Mouse (Mus musculus): Measurements from ENCODE around the gene Olfr1291-ps1. TPM values are rescaled to one million over a fixed set of nuclear protein-coding genes. Genes with fewer than 3 reads are reported as not detected.

The Olfr1291-ps1 gene
- not detected in 2 replicates for polyA plus RNA-seq (2016; fragmentation: Nextera tagmentation; extraction: Ambion mirVana)

GRCm38 (mm10) chr2:111496880-111497279, at the start of gene Olfr1291-ps1:
Gene Olfr1291-ps1 (plus strand): TSS chr2:111497180.
- Histone ChIP-seq H3K4me1 (no peaks in the 10 kb centered on the region), H3K4me3 (no peak within 1 kb of the TSS), H3K36me3 (replicated peaks) (no peaks in the 10 kb centered on the region), H3K27me3 (replicated peaks; ENCODE audit: low read depth, poor library complexity, severe bottlenecking) (no peaks in the 10 kb centered on the region), H3K9me3 (no peaks in the 10 kb centered on the region), H3K27ac (replicated peaks) (no peak within 1 kb of the TSS)
- no peak for DNase-seq (ENCODE audit: low spot score)
- 90% methylated on average over 3 of the region's 3 CpGs for WGBS

- Histone ChIP-seq H3K27ac (replicated peaks) (no peak within 1 kb of the TSS), H3K4me3 (no peak within 1 kb of the TSS), H3K36me3 (replicated peaks) (no peaks in the 10 kb centered on the region), H3K4me1 (no peaks in the 10 kb centered on the region), H3K27me3 (replicated peaks; ENCODE audit: low read depth, poor library complexity, severe bottlenecking) (no peaks in the 10 kb centered on the region), H3K9me3 (no peaks in the 10 kb centered on the region)
- no peak for DNase-seq (ENCODE audit: low spot score)
- 68% methylated on average over 1 of the region's 1 CpGs for WGBS
These were observed 48.1 kb upstream of the Olfr1291-ps1 start, which contains the start of gene Olfr1287 for GRCm38 (mm10) chr2:111448842-111449241. Gene Olfr1287 (plus strand): TSS chr2:111449142.

GRCm38 (mm10) chr2:111473801-111474200, 23.2 kb upstream of the Olfr1291-ps1 start, which contains the start of gene Olfr1288:
Gene Olfr1288 (plus strand): TSS chr2:111474101.
- H3K36me3 ChIP-seq (replicated peaks), result no peaks in the 10 kb centered on the region
- 97% methylated on average over 1 of the region's 1 CpGs for WGBS
- no peak for DNase-seq (ENCODE audit: low spot score)
- H3K27me3 ChIP-seq (replicated peaks; ENCODE audit: low read depth, poor library complexity, severe bottlenecking), result no peaks in the 10 kb centered on the region
- H3K4me1 ChIP-seq, result no peaks in the 10 kb centered on the region
- no peaks in the 10 kb centered on the region for H3K9me3 ChIP-seq
- no peak within 1 kb of the TSS for H3K4me3 ChIP-seq
- no peak within 1 kb of the TSS for H3K27ac ChIP-seq (replicated peaks)

GRCm38 (mm10) chr2:111480519-111480918, 16.5 kb upstream of the Olfr1291-ps1 start, which contains the start of gene Olfr1289:
Gene Olfr1289 (plus strand): TSS chr2:111480819.
- no peaks in the 10 kb centered on the region for H3K9me3 ChIP-seq
- H3K4me3 ChIP-seq, result no peak within 1 kb of the TSS
- H3K27me3 ChIP-seq (replicated peaks; ENCODE audit: low read depth, poor library complexity, severe bottlenecking), result no peaks in the 10 kb centered on the region
- H3K4me1 ChIP-seq, result no peaks in the 10 kb centered on the region
- H3K27ac ChIP-seq (replicated peaks), result no peak within 1 kb of the TSS
- 86% methylated on average over 1 of the region's 1 CpGs for WGBS
- no peak for DNase-seq (ENCODE audit: low spot score)
- no peaks in the 10 kb centered on the region for H3K36me3 ChIP-seq (replicated peaks)

- DNase-seq (ENCODE audit: low spot score), result no peak
- Histone ChIP-seq H3K36me3 (replicated peaks) (no peaks in the 10 kb centered on the region), H3K27me3 (replicated peaks; ENCODE audit: low read depth, poor library complexity, severe bottlenecking) (no peaks in the 10 kb centered on the region), H3K4me1 (no peaks in the 10 kb centered on the region), H3K27ac (replicated peaks) (no peak within 1 kb of the TSS), H3K9me3 (no peaks in the 10 kb centered on the region), H3K4me3 (no peak within 1 kb of the TSS)
- 81% methylated on average over 5 of the region's 5 CpGs for WGBS
These were observed 3.3 kb upstream of the Olfr1291-ps1 start, which contains the start of gene Olfr1290 for GRCm38 (mm10) chr2:111493729-111494128. Gene Olfr1290 (minus strand): TSS chr2:111493829.

GRCm38 (mm10) chr2:111517451-111517850, 20.5 kb downstream of the Olfr1291-ps1 start:
- H3K27ac ChIP-seq (replicated peaks), result no peak overlapping the region
- DNase-seq (ENCODE audit: low spot score), result no peak
- 90% methylated on average over 10 of the region's 10 CpGs for WGBS
- H3K4me1 ChIP-seq, result no peaks in the 10 kb centered on the region
- no peak overlapping the region for H3K4me3 ChIP-seq
- no peaks in the 10 kb centered on the region for H3K27me3 ChIP-seq (replicated peaks; ENCODE audit: low read depth, poor library complexity, severe bottlenecking)
- no peaks in the 10 kb centered on the region for H3K36me3 ChIP-seq (replicated peaks)
- H3K9me3 ChIP-seq, result peaks cover 4% of the 10 kb centered on the region; the same call in 1 of the 2 replicates

GRCm38 (mm10) chr2:111524903-111525302, 27.9 kb downstream of the Olfr1291-ps1 start, which contains the start of gene Olfr1293-ps:
Gene Olfr1293-ps (plus strand): TSS chr2:111525203.
- WGBS, result 89% methylated on average over 1 of the region's 1 CpGs
- no peaks in the 10 kb centered on the region for H3K9me3 ChIP-seq
- H3K36me3 ChIP-seq (replicated peaks), result no peaks in the 10 kb centered on the region
- H3K4me3 ChIP-seq, result no peak within 1 kb of the TSS
- no peak for DNase-seq (ENCODE audit: low spot score)
- H3K27me3 ChIP-seq (replicated peaks; ENCODE audit: low read depth, poor library complexity, severe bottlenecking), result no peaks in the 10 kb centered on the region
- no peaks in the 10 kb centered on the region for H3K4me1 ChIP-seq
- no peak within 1 kb of the TSS for H3K27ac ChIP-seq (replicated peaks)

- DNase-seq (ENCODE audit: low spot score), result no peak
- no peaks in the 10 kb centered on the region for H3K9me3 ChIP-seq
- 67% methylated on average over 1 of the region's 1 CpGs for WGBS
These were observed 43.2 kb downstream of the Olfr1291-ps1 start, which contains the start of gene Olfr1294 for GRCm38 (mm10) chr2:111540191-111540590. Gene Olfr1294 (minus strand): TSS chr2:111540291.

More at GRCm38 (mm10) chr2:111540191-111540590, 43.2 kb downstream of the Olfr1291-ps1 start, which contains the start of gene Olfr1294:
- Histone ChIP-seq H3K4me1 (no peaks in the 10 kb centered on the region), H3K4me3 (no peak within 1 kb of the TSS), H3K27me3 (replicated peaks; ENCODE audit: low read depth, poor library complexity, severe bottlenecking) (no peaks in the 10 kb centered on the region), H3K36me3 (replicated peaks) (no peaks in the 10 kb centered on the region), H3K27ac (replicated peaks) (no peak within 1 kb of the TSS)

Other genes with a start within 250 kb of the Olfr1291-ps1 start
- not detected in 2 replicates for gene Olfr1276, start 242.7 kb upstream of the Olfr1291-ps1 start, polyA plus RNA-seq (2016; fragmentation: Nextera tagmentation; extraction: Ambion mirVana)
- gene Olfr1277, start 223.1 kb upstream of the Olfr1291-ps1 start, polyA plus RNA-seq (2016; fragmentation: Nextera tagmentation; extraction: Ambion mirVana), result not detected in 2 replicates
- not detected in 2 replicates for gene Olfr1278, start 207.0 kb upstream of the Olfr1291-ps1 start, polyA plus RNA-seq (2016; fragmentation: Nextera tagmentation; extraction: Ambion mirVana)
- not detected in 2 replicates for gene Olfr1279, start 196.5 kb upstream of the Olfr1291-ps1 start, polyA plus RNA-seq (2016; fragmentation: Nextera tagmentation; extraction: Ambion mirVana)
- gene Olfr1280, start 183.2 kb upstream of the Olfr1291-ps1 start, polyA plus RNA-seq (2016; fragmentation: Nextera tagmentation; extraction: Ambion mirVana), result not detected in 2 replicates
- gene Olfr1281, start 170.7 kb upstream of the Olfr1291-ps1 start, polyA plus RNA-seq (2016; fragmentation: Nextera tagmentation; extraction: Ambion mirVana), result not detected in 2 replicates
- not detected in 2 replicates for gene Olfr1282, start 161.1 kb upstream of the Olfr1291-ps1 start, polyA plus RNA-seq (2016; fragmentation: Nextera tagmentation; extraction: Ambion mirVana)
- not detected in 2 replicates for gene Olfr1283, start 130.4 kb upstream of the Olfr1291-ps1 start, polyA plus RNA-seq (2016; fragmentation: Nextera tagmentation; extraction: Ambion mirVana)
- gene Olfr1284, start 121.7 kb upstream of the Olfr1291-ps1 start, polyA plus RNA-seq (2016; fragmentation: Nextera tagmentation; extraction: Ambion mirVana), result not detected in 2 replicates
- not detected in 2 replicates for gene Olfr1286, start 74.1 kb upstream of the Olfr1291-ps1 start, polyA plus RNA-seq (2016; fragmentation: Nextera tagmentation; extraction: Ambion mirVana)
- not detected in 2 replicates for gene Olfr1287, start 48.0 kb upstream of the Olfr1291-ps1 start, polyA plus RNA-seq (2016; fragmentation: Nextera tagmentation; extraction: Ambion mirVana)
- gene Olfr1288, start 23.1 kb upstream of the Olfr1291-ps1 start, polyA plus RNA-seq (2016; fragmentation: Nextera tagmentation; extraction: Ambion mirVana), result not detected in 2 replicates
- gene Olfr1289, start 16.4 kb upstream of the Olfr1291-ps1 start, polyA plus RNA-seq (2016; fragmentation: Nextera tagmentation; extraction: Ambion mirVana), result not detected in 2 replicates
- gene Olfr1290, start 3.4 kb upstream of the Olfr1291-ps1 start, polyA plus RNA-seq (2016; fragmentation: Nextera tagmentation; extraction: Ambion mirVana), result not detected in 2 replicates
- gene Olfr1293-ps, start 28.0 kb downstream of the Olfr1291-ps1 start, polyA plus RNA-seq (2016; fragmentation: Nextera tagmentation; extraction: Ambion mirVana), result not detected in 2 replicates
- gene Olfr1294, start 43.1 kb downstream of the Olfr1291-ps1 start, polyA plus RNA-seq (2016; fragmentation: Nextera tagmentation; extraction: Ambion mirVana), result not detected in 2 replicates
- not detected in 2 replicates for gene Olfr1295, start 72.5 kb downstream of the Olfr1291-ps1 start, polyA plus RNA-seq (2016; fragmentation: Nextera tagmentation; extraction: Ambion mirVana)
- gene Olfr1297, start 129.3 kb downstream of the Olfr1291-ps1 start, polyA plus RNA-seq (2016; fragmentation: Nextera tagmentation; extraction: Ambion mirVana), result not detected in 2 replicates
- not detected in 2 replicates for gene Olfr1298, start 152.0 kb downstream of the Olfr1291-ps1 start, polyA plus RNA-seq (2016; fragmentation: Nextera tagmentation; extraction: Ambion mirVana)
- not detected in 2 replicates for gene Olfr1299, start 164.2 kb downstream of the Olfr1291-ps1 start, polyA plus RNA-seq (2016; fragmentation: Nextera tagmentation; extraction: Ambion mirVana)

Measured in embryonic facial prominence, embryonic 10.5 days (tissue).